Mouse (Mus musculus): Measurements from ENCODE around the gene Gdf2. TPM values are rescaled to one million over a fixed set of nuclear protein-coding genes. Genes with fewer than 3 reads are reported as not detected.

Gdf2 gene
- polyA plus RNA-seq (2017; shearing (Covaris generic)) = not detected

DNA sequence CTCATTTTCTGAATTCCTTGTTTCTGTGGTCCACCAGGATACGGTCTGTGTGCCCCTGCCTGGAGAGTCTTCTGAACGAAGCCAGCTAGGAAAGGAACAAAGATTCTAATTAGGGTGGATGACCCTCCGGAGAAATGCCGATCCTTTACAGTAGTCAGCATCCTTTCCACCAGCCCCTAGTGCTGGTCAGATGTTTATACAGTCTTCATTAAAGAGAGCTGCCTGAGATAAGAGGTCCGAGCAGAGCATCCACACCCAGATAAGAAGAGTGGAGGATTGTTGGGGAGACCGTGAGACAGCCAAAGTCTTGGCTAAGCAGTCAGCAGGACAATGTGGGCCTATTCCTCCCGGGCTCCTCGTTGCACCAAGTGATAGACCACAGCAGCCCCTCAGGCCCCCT is at the start of gene Gdf2:
Gdf2 (plus strand) TSS at position 301 of the 400 bp plus-strand sequence.
- ATAC-seq = no peak

DNA sequence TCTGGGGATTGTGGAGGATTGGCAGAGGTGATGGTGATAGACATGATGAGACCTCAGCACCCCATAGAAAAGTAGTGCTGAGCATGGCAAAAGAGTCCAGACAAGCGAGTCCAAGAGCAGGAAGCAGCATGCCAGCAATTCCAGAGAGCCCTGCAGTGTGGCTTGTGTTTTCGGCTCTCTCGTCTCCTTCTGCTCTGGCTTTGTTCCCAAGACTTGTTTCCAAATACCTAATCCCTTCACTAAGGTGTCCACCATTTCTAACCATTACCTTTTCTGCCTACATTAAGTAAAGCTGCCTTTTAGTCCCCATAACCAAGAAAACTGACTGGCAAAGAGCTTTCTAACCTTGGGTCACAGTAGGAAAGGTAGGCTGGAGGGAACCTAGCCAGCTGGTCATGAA is 49.3 kb upstream of the Gdf2 start:
- ATAC-seq = no peak

DNA sequence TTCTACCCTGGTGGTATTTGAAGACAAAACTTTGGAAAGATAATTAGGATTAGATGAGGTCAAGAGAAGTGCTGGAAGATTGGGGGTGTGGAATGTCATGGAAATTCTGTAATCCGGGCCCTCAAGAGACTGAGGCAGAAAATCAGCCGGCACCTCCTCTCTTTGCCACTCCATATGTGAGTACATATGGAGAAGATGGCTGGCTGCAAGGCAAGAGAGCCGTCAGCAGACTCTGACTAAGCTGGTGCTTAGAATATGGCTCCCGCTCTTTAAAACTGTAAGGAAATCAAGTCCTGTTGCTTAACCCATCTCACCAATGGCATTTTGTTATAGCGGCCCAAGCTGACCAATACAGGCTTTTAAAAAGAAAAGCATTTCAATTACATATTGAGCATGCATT is 45.1 kb upstream of the Gdf2 start:
- no peak for ATAC-seq

DNA sequence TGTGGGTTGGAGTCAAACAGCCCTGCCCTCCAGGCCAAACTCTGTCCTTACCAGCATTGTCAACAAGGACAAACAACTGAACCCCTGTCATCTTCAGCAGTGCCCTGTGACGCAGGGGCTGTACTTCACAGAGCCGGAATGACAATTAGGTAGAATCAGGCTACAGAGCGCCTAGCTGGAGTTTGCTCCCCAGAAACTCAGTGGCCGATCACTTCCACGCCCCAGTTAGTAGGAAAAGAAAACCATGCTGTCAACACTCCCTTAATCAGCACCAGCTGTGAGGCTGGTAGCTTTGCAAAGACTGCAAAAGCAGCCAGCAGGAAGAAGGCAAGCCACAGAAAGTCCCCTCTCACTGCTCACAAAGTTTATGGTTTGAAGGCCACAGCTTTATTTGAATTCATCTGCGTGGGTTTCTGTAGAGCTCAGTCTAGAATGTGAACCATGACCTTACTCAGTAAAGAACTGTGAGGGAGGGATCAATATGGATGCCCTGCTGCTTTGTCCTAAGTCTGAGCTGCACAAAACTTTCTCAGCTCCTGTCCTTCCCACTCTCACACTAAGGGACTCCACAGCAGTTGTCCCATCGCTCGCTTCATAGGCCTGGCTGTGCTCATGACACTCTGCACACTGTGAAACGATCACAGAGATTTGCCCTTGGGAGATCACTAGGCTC is 44.1 kb upstream of the Gdf2 start:
- no peak for ATAC-seq

DNA sequence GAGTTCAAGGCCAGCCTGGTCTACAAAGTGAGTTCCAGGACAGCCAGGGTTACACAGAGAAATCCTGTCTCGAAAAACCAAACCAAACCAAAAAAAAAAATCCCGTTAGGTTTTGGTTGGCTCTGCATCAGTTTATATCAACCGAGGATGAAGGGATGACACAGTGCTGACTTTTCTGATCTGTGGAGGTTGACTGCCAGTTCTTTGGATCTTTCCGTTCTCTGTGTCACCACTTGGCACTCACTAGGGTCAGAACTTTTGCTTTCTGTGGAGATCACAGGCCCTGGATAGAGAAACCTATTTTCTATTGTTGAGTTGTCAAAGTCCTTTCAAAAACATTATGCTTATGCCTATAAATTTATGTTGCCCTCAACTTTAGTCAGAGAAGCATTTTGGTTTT is 38.1 kb upstream of the Gdf2 start:
- no peak for ATAC-seq

DNA sequence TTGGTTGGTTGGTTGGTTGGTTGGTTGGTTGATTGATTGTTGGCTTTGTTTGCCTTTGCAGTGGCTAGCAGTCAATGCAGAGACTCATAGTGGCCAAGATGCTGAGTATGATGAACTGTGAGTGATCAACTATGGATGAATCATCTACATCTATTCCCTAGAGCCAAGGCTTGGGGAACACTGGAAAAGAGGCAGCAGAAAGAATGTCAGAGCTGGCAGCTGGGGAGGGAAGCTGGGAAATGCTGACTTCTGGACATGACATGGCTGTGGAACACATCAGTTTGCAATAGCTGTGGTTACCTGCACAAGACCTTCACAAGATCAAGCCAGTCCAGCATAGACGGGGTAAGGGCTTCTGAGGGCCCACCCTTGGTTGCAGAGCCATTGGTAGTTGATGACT is 37.6 kb upstream of the Gdf2 start:
- no peak for ATAC-seq

DNA sequence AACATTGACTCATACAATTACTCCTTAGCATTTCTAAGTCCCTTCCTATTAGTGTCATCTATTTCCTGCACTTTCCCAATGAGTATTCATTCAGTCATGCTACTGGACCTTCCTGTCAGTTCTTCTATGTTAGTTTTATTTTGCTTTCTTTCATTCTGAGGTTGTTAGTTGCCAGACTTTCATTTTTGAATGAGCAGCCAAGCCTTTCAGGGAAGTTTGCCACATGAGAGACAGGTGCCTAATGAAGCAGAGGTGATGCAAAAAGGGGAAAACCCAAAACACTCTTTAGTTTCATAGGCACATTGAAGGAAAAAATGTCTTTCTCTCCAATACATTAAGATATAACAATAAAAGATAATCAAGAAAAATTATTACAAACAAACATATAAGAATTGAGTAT is 36.0 kb upstream of the Gdf2 start:
- ATAC-seq = no peak

DNA sequence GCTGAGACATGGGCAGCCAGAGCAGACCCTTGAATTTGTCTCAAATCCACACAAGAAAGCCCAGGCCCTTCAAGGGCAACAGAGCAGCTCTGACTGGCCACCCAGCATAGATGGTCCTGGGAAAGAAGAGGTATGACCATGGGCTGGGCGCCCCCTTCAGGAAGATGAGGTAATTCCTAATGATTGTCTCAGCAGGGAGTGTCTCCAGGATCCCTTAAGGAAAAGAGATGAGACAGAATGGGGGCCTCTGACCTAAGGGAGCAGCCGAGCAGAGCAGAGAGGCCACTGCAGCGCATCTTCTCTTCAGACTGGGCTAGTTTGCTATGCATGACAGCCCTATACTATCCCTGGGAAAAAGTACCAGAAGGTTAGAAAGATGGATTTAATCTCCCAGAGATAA is 27.1 kb upstream of the Gdf2 start:
- no peak for ATAC-seq

DNA sequence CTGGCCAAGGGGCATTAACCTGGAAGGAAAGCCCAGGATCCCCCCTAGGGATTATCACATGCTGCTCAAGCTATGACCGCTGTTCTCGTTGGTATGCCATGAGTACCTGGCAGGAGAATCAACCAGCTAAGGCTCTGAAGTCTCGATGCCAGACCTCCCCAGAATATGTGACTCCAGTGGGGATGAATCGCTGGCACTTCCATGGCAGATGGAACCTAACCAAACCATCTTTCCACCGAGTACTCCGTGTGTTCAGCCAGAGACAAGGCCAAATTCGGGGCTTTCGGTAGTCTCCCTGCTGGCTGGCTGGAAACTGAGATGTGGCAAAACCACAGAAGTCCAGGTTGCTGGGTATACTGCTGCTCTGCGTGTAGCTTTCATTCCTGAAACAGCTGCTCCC is 26.6 kb upstream of the Gdf2 start:
- ATAC-seq = no peak

DNA sequence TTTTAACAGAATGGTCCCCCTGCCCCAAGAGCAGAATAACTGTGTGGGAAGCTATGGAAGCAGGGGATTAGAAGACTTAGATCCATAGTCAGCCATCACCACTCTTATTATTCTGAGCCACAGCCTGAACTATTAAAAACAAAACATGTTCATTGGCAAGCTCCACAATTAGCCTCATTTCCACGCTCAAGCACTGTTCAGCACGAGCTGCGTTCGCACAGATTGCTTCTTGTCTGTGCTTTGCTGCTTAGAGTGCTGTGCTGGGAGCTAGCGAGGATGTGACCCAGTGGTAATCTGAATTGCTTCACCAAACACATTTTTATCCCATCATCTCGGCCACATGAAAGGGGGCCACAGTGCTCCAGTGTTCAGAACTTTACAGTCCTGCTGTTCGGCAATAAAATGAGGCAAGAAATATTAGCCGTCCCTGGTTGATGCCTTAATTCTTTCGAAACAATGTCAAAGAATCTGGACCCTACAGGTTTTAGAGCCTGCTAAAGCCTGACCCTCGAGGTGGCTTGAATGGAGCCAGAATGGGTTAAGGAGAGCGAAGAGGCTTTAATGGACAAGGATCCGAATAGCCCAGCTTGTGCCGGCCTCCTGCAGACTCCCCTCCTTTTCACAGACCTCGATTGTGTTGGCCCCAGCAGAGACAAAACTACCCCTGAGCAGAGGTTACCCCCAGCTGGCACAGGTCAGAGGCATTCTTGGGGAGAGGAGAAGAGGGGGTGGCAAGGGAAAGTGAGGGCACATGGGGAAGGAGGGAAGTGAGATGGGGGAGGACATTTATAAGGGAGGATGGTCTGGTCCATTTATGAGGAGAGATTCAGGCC is 19.9 kb upstream of the Gdf2 start:
- no peak for ATAC-seq

DNA sequence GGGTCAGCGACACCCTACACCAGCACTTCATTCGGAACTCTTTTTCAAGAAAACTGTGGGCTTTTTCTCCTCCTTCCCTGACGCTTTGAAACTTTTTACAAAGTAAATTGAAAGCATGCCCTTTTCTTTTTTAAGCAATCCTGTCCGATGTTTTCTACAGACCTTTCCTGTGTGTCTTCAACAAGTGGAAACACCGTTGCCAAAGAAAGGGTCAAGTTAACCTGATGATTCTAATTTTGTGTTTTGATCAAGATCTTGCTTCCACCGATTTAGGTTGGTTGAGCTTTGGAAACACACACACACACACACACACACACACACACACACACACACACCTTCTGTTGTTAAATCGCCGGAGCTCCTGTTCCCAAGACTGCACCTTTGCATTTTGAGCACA is 18.1 kb upstream of the Gdf2 start:
- ATAC-seq = no peak

DNA sequence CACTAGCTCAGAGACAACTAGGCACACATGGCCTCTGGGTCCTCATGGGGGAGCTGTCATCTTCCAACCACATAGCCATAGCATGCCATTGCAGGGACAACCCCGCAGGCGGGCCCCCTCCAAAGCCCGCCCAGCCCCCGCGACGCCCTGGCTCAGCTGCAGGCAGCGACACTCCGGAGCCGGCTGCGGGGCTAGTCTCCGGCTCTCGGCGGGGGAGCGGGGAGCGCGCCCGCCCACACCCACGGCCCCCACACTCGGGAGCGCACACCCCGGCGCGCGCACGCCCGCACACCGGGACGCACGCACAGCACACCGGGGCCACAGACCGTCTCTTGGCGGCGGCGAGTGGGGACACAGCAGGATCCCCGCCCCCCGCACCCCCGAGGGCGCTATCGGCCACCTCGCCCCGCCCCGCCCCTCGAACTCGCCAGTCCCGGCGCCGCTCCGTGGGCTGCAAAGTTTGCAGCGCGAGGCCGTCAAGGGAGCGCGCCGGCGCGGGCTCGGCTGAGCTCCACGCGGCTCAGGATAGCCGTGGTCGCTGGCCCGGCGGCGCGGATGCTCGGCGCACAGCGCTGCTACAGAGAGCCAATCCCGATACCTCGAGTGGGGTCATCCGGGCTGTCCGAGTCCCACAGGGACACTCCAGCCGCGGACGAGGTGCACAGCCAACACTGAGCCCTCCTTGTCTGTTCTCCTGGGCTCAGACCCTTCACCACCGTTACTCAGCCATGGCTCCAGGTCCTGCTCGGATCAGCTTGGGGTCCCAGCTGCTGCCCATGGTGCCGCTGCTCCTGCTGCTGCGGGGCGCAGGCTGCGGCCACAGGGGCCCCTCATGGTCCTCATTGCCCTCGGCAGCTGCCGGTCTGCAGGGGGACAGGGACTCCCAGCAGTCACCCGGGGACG is 17.4 kb upstream of the Gdf2 start, which contains the start of gene Gdf10:
Gdf10 (plus strand) TSS at position 420 of the 903 bp plus-strand sequence.
- ATAC-seq = no peak

DNA sequence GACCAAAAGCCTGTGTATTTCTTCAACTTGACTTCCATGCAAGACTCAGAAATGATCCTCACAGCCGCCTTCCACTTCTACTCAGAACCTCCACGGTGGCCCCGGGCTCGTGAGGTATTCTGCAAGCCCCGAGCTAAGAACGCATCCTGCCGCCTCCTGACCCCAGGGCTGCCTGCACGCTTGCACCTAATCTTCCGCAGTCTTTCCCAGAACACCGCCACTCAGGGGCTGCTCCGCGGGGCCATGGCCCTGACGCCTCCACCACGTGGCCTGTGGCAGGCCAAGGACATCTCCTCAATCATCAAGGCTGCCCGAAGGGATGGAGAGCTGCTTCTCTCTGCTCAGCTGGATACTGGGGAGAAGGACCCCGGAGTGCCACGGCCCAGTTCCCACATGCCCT is 9.0 kb upstream of the Gdf2 start:
- ATAC-seq = no peak

DNA sequence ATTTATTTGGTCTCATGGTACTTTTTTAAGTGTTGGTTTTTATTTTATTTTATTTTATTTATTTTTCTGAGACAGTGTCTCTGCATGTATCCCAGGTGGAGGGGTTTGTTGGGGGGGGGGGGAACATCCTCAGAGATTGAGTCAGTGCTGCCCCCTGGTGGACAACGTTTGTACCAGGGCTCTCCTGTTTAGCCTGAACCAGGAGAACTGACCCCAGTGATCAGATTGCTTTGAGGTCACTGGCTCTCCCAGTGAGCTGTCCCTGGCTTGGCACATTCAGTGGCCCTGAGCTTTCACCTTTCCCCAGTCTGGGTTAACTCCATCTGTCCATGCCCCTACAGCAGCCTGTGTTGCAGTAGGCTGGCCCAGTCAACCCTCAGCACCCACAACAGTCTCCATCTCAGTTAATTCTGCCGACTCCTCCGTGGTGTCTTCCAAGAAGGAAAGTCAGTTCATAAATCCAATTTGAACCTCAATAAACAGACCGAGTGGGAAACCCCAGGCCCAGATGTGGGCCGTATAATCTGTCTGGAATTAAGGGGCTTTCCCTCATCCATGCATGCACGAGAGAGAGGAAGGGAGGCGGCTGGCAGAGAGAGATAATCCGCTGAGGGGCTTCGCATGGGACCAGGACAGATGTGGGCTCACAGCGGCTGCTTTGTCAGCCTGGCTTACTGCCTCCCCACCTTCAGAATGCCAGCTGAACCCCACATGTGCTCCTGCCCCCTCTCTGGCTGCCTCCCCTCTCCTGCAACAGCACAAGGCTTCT is 7.7 kb upstream of the Gdf2 start:
- no peak for ATAC-seq

DNA sequence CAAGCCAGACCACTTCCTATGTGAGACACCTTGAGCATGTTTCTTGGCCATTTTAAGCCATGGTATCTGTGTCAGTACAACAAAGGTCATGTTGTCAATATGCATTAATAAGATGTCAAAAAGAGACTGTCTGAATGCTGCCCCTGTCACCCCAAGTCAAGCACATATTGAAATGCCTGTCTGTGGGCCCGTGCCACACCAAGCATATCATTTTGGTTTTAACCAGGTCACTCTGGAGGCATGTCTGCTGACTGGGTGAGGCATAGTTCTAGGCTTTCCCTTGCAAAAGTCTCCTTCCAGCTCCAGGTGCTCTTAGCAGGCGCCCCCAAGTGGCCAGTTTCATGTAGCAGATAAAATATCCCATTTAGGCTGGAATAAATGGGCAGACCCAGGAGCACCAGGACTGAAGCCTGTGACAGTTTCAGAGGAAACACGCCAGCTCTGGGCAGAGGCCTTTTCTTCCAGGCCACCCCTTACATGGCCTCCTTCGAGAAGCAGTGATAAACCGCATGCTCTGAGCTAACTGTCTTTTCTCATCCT is 7.0 kb upstream of the Gdf2 start:
- ATAC-seq = no peak

DNA sequence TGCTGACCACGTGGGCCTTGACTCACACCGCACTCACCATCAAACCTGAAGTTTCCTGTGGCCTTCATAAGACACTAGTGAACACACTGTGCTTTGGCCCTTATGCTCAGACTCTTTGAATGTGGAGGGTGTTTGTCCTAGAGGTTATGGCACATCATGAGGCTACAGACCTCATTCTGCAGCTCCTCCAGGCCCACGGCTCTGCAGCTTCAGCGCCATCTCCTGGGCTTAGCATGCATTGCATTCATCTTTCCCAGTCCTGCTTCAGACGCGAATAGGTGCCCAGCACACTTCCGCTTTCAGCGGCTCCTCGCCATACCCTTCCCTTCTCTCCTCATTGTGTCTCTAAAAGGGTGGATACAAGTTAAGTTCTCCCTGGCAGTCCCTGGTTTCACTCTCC is 1.7 kb upstream of the Gdf2 start:
- ATAC-seq = no peak

DNA sequence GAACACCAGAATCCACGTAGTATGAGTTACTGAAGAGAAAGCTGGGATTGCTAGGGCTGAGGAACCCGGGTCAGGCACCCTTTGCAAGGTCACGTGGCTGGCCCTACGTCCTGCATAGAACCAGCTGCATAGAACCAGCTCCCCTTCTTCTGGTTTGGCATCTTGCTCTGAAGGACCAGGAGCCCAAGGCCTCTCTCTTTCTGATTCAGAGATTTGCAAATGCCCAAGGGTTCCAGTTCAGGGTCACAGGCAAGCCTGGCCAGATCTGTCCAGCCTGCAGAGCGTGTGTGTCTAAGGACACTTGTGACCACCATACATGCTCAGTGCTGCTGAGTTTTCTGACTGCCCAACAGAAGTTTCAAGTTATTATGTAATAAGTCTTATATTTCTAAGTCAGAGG is 1.4 kb downstream of the Gdf2 start:
- ATAC-seq = no peak

DNA sequence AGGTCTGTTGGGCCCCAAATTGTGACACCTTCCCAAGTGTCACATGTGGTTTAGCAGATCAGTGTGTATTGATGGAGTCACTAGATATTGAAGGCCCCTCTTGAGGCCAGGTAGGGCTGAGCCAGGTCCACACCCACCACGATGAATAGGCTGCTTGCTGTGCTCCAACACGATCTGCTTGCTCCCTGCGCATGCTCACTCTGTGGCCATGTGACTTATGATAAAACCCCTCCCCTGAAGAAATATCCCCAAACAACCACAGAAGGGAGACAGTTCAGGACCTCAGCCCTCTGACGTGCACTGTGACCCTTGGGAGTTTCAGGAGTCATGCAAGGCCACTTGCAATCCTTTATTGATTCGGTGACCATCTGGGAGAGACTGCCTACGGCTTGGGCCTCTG is 5.3 kb downstream of the Gdf2 start:
- no peak for ATAC-seq

DNA sequence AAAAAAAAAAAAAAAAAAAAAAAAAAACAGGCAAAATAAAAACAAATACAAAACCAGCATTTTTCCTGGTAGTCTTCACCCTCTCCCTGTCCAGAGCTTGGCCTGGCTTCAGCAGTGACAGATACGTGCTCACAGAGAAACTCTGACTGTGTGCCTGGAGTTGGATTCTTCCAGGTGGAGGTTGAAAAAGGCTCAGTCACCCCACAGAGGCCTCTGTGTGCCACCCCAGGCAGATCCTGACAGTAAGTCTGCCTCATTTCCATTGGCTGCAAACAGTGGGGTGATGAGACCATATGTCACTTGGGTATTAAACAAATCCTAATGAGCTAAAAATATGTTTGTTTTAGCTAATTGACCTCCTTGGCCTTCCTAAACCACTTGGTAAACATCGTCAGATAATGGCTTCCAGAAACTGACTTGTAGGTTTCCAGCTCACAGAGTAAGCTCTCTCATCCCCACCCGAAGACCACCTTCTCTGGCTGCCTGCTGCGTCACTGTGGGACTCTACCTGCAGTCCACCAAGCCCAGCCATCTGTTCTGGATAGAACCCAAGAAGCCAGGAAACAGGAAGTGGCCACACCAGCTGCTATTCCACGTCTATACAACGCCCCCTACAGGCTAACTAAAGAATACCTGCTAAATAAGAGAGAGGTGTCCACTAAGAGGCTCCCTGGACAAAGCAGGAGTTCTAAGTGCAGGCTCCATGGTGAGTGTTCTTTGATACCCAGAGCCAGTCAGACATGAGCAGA is 11.6 kb downstream of the Gdf2 start:
- no peak for ATAC-seq

DNA sequence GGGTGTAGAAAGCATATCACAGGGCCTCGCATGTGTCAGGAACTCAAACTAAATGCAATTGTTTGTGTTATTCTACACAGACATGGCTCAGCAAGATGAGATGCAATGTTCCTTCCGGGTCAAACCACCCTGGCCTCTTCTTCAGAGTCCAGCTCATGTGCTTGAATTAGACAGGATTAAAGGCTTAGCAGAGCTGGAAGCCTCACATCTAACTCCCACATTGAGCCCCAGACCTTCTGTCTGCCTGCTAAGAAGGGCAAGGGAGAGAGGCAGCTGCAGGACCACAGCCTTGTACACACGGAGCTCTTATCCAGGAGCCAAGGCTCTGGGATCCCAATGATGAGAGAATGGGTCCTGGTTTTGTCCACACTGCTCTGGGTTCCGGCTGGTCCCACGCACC is 12.9 kb downstream of the Gdf2 start, which contains the start of gene Rbp3:
Rbp3 (plus strand) TSS at position 243 of the 400 bp plus-strand sequence.
- ATAC-seq = no peak

DNA sequence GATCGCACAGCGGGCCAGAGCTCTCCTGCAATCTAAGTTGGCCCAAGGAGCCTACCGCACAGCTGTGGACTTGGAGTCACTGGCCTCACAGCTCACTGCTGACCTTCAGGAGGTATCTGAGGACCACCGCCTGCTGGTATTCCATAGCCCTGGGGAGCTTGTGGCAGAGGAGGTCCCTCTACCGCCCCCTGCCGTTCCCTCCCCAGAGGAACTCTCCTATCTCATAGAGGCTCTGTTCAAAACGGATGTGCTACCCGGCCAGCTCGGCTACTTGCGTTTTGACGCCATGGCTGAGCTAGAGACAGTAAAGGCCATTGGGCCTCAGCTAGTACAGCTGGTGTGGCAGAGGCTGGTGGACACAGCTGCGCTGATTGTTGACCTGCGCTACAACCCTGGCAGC is 15.2 kb downstream of the Gdf2 start:
- no peak for ATAC-seq
